Mouse (Mus musculus) heart, adult 2 months (tissue): ENCODE data around the gene Ubxn10.

Experiments used
- CTCF ChIP-seq: fragments of 200-600 bp; IDR thresholded peaks from 2 replicates; pipeline ENCODE4 v1.8.1; 2022; ENCODE audit warnings: antibody characterized with exemption, mild to moderate bottlenecking, moderate library complexity
- POLR2A ChIP-seq: fragments of 200-500 bp; IDR thresholded peaks from 2 replicates; pipeline ENCODE4 v1.6.1; 2011; ENCODE audit warnings: mild to moderate bottlenecking, low read depth, low read length, control low read depth; ENCODE audit not compliant: insufficient read depth

DNA sequence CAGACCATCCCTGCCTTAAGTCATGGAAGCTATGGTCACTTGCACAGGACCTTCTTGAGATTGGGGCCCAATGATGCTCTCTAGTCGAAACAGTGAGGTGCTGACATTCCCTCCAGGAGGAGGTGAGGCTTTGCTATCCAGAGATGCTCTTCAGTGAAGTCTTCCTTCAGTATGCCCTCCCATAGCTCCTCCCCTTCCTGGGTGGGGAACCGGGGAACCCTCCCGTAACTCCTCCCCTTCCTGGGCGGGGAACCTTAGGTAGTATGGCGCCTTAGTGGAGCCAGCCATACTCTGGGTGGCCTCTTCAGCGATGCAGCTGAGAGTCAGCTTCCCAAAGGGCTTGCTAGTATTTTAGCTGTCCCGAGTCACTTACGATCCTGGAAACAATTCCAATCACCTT lies 30.3 kb downstream of the Ubxn10 start:
- no peak for TF ChIP-seq POLR2A
- TF ChIP-seq CTCF, result no peak
